Mouse (Mus musculus): ENCODE measurements around the gene Hsp90aa1.
"Not testable (repeated sequence)": the region's sequence is repeated elsewhere in the genome, so short reads cannot be mapped to it uniquely, and the experiment has no call there.

Hsp90aa1 gene

DNA sequence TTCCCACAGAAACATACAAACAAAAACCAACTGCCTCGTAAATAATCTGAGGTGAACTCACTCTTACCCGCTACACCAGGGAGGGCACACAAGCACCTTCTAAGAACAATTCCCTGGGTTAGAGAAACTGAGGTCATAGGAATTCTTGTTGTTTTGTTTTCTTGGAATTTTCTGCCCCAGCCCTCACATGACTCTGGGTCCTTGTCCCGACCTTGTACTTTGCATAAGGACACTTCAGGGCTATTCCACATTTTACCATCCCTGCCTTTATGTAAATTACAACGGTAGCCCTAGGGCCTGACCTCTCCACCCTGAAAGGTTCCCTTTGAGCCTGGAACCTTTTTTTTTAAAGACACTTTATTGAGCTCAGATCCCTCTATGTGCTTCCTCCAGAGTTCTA, at the start of gene Hsp90aa1:
Gene Hsp90aa1, minus strand, starts transcription at position 173 of the 400 bp plus-strand sequence.
- DNase-seq (ENCODE audit: low spot score in 2 of 2) = no peak

DNA sequence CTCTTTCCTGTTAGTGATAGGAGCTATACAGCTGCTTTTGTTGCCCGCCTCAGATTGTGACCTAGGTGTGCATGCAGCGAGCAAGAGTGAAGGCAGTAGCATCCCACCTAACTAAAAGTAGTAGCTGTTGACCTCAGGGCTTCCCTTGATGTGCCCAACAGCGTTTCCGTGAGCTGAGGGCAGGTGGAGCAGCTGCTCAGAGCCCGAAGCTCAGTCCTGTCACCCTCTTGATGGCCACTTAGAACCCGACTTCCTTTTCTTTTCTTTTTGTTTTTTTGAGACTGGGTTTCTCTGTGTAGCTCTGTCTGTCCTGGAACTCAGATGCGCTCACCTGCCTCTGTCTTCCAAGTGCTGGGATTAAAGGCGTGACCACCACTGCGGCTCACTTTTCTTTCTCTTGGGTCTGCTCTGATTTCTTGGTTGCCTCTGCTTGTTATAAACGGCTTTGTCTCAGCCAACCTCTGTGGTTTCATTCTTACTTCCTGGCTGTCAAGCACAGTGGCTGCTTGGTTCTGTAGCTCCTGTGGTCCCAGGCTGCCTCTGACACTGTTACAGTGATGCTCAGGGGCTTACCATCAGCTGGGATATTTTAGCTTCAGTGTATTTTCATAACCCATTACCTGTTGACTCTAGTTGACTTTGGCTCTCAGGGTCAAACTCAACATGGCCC, 48.4 kb upstream of the Hsp90aa1 start:
- DNase-seq (ENCODE audit: low spot score in 2 of 2) = no peak

DNA sequence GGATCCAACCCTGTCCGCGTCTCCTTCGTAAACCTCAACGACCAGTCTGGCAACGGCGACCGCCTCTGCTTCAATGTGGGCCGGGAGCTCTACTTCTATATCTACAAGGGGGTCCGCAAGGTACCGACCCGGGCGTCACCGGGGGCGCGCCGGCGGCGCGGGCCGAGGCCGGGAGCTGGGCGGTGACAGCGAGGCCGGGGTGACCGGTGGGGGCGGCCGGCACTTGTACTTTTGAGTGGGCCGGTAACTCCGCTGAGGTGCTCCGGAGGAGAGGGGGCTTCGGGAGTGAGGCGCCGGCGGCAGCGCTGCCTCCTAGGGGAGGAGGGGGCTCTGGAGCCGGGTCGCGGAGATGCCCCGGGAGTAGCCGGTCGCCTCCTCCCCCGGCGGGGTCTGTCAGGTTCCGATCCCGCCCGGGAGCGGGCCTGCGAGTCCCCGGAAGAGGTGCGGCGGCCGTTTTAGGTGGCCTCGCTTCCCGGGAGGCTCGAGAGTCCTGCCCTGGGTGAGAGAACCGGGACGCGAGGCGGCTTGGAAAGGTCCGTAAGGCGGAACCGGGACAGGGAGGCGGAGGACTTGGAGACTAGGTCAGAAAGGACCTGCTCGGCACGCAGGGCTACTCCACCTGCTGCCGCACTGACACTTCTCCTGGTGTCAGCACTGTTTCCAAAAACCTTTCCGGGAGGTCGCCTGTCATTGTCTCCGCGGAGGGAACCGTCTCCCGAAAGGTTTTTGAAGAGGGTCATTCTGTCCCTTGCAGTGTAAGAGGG, 35.8 kb upstream of the Hsp90aa1 start:
- DNase-seq (ENCODE audit: low spot score in 2 of 2) = peak in 1 of 2 experiments; percentile 16

DNA sequence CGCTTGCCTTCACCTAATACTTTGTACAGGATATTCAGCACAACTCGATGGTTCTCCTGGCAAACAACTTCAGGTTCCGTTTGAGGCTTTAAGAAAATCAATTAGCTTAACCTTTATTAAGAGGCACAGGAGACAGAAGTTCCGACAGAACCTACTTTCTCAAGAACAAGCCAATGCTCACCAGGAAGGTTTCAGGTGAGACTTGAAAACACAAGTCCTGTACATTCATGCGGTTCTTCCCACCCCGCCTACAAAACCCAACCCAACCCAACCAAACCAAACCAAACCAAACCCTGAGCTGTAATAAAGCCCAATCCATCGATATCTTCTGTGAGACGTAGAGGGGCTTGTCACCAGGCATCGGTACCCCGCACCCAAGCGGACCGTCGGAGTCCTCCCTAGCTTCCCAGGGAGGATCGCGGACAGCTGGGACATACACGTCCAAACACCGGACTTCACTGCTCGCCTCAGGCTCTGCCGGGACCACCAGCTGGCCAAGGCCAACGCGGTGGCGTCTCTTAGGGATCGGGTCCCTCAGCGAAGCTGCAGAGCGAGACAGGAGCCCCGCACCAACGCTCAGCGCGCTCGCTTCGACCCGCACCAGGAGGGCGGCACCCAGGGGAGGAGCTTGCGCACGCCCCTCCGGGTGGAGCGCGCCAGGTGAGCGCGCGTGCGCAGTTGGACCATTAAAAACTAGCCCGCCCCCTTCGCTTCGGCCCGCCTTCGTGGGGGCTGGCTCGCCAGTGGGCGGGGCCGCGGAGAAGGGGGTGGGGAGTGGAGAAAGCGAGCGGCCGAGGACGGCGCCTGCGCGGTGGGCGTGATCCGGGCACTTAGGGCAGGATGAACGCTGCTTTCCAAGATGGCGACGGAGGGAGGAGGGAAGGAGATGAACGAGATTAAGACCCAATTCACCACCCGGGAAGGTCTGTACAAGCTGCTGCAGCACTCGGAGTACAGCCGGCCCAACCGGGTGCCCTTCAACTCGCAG, 34.9 kb upstream of the Hsp90aa1 start, which contains the start of gene Wdr20:
Gene Wdr20, plus strand, starts transcription at position 775 of the 988 bp plus-strand sequence.
- DNase-seq (ENCODE audit: low spot score in 2 of 2) = peak; percentile 93 to 96

DNA sequence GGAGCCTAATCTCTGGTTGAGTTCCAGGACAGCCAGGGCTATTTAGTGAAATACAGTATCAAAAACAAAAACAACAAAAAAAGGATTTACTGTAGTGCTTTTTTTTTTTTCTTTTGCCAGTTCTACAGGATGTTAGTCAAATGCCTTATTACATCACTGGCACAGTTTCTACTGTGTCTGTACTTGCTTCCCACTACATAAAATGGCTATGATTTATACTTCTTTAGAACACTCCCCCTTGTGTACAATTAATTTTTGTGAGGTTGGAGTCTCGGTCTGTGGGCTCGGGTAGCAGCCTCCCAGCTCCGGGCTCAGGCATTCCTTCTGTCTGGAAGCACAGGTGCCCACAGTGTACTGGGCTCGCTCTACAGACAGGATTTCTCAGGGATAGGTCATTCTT, 34.1 kb upstream of the Hsp90aa1 start:
- DNase-seq (ENCODE audit: low spot score in 2 of 2) = no peak

DNA sequence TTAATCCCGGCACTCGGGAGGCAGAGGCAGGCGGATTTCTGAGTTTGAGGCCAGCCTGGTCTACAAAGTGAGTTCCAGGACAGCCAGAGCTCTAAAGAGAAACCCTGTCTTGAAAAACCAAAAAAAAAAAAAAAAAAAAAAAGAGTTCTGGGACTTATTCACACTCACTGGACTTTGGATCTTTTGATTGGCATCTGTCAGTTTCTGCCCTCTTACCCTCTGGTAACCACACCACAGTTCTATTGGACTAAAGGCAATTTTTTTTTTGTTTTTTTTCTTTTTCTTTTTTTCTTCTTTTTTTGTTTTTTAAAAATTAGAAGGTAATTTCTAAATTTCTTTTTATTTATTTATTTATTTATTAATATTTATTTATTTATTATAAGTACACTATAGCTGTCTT, 30.7 kb upstream of the Hsp90aa1 start:
- not testable (repeated sequence) for DNase-seq (ENCODE audit: low spot score in 2 of 2)

DNA sequence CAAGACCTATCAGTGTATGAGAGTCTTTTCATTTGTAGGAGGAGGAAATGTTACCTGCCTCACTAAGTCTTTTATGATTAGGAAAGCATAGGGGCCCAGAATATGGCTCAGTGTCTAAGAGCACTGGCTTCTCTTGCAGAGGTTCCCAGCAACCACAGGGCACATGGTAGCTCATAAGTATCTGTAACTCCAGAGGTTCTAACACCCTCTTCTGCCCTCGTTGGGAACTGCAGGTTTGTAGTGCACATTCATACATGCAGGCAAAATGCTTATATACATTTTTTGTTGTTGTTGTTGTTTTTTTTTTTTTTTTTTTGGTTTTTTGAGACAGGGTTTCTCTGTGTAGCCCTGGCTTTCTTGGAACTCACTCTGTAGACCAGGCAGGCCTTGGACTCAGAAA, 23.9 kb upstream of the Hsp90aa1 start:
- no peak for DNase-seq (ENCODE audit: low spot score in 2 of 2)

DNA sequence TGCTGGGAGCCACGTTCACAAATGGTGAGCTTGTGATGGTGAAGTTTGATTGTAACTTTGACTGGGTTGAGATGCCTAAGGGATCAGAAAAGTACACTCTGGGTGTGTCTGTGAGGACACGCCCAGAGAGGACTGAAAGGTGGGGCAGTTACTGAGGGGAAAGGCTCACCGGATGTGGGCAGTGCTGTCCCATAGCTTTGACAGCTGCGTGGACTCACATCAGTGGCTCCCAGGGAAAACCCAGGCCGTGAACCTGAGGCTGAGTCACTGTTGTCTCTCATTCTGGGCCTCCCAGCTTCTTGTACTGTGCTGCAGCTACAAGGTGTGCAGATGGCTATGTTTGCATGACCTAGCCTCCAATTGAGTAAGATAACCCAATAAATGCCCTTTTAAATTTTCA, 23.0 kb upstream of the Hsp90aa1 start:
- DNase-seq (ENCODE audit: low spot score in 2 of 2) = no peak

DNA sequence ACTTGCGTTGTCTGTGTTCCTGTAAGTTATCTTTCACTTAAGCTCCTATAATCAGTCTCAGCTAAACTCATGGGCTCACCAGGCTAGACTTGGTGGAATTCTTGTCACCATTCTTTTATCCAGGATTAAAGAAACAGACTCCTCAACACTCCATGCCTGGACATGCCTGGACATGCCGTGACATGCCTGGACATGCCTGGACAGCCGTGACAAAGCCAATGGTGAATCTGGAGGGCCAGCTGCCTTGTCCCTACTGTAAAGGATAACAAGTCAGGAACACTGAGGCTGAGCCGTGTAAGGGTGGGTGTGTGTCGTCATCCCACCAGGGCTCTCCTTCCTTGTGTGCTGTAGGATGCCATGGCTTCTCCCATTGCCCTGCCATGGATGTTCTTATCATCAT, 22.5 kb upstream of the Hsp90aa1 start:
- no peak for DNase-seq (ENCODE audit: low spot score in 2 of 2)

DNA sequence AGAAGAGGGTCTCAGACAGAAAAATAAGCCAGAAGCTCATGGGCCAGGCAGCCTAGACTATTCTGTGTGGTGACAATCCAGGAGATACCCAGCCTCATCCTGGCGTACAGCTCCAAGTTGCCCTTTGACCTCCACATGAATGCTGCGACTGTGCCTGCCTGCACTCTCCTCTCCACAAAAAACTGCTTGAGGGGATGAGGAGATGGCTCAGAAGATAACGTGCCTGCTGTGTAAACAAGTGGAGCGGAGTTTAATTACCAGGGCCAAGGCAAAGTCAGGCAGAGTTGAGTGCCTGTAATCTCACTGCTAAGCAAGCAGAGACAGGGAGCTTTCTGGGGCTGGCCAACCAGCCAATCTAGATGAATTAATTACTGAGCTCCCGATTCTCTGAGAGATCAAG, 13.5 kb upstream of the Hsp90aa1 start:
- DNase-seq (ENCODE audit: low spot score in 2 of 2) = no peak

DNA sequence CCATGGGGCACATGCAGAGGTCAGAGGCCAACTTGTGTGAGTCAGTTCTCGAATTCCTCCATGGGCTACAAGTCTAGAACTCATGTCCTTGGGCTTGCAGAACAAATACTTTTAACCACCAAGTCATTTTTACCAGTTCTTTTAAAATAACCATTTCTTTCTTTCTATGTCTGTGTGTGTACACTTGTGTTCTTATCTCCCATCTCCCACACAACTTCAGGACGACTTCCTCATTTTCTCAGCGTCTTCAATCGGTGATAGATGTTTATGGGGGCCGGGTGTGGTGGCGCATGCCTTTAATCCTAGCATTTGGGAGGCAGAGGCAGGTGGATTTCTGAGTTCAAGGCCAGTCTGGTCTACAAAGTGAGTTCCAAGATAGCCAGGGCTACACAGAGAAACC, 11.7 kb upstream of the Hsp90aa1 start:
- no peak for DNase-seq (ENCODE audit: low spot score in 2 of 2)

DNA sequence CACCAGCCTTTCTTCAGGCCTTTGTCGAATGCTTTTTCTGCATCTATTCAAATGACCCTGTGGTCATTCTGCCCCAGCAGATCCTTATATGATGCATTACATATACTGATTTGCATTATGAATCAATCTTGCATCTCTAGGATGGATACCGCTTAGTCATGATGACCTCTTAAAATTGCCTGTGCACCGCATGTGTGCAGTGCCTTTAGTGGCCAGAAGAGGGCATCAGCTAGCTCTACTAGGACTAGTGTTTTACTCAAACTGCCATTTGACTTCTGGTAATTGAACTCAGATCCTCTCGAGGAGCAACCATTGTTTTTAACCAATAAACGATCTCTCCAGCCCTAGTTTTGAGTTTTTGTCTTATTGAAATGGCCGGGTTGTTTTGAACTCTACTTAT, 11.3 kb upstream of the Hsp90aa1 start:
- no peak for DNase-seq (ENCODE audit: low spot score in 2 of 2)

DNA sequence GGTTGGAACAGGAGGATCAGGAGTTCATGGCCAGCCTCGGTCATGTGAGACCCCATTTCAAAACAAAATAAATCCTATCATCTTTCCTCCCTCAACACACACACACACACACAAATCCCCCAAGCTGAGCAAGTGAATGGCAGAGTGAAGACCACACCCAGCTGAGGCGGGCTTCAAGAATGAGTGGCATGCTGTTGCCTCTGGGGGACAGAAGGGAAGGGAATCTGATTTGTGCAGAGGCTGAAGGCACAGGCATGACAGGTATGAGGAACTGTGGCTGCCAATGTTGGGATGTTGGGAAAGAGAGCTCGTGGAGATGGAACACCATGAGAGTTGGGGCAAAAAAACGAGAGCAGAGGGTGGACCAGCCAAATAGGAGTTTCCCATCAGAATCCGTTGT, 8.7 kb upstream of the Hsp90aa1 start:
- no peak for DNase-seq (ENCODE audit: low spot score in 2 of 2)

DNA sequence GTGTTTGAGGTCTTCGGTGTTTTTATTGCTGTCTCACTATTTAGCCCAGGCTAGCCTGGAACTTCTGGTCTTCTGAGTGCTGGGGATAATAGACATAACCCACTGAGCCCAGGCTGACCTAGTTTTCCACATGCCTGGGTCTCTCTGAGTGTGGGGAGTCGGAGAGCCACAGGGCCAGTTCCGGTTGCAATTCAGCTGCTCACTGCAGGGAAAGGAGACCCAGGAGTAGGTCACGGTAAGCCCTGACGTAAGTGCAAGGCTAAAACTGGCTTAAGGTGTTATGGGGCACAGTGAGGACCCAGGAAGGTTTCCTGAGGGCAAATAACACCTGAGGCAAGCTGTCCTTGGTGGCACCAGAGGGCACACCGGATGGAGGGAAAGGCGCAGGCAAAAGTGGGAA, 4.9 kb upstream of the Hsp90aa1 start:
- no peak for DNase-seq (ENCODE audit: low spot score in 2 of 2)

DNA sequence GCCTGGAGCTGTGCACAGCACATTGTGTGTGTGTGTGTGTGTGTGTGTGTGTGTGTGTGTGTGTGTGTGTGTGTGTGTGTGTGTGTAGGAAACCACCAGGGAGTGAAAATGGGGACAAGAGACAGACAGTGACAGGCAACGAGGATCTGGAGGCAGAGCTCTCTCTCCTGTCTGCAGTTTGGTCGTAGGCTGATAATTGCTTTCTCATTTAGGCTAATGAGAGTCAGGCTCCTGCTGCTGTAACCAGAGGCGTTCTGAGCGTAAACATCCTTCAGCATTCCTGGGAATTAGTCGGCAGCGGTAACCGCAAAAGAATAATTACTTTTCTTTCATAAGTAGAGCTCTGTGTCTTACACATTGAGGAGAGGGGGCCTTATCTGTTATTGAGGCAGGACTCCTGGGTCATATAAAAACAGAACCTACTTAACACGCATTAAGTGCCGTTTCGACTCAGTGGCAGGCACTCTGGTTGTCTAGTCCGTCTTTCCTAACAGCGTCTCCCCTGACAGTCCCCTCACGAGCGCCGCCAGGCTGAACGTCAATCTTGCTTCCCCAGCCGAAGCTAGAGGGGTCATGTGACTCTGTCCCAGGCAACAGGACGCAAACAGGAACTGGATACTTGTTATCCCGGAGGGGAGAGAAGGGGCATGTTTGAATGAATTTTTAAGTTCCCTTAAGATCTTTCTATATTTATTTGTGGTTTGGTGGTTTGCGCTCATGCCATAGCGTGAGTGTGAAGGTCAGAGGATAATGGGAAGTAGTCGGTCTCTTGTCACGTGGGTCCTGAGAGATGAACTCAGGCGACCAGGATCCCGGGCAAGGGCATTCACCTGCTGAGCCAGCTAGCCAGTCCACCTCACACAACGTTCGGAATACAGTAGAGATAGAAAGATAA, 4.1 kb upstream of the Hsp90aa1 start:
- no peak for DNase-seq (ENCODE audit: low spot score in 2 of 2)

DNA sequence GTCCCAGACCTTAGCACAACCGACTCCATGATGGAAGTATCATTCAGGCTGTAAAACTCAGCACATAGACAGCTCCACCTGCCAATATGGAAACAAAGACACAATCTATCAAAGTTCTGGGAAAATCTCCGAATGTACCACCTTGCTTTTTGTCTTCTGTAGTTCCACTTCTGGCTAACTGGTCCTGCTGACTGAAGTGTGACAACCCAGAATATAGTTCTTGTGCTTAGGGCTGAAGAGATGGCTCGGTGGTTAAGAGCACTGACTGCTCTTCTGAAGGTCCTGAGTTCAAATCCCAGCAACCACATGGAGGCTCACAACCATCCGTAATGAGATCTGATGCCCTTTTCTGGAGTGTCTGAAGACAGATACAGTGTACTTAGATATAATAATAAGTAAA, 2.9 kb upstream of the Hsp90aa1 start:
- not testable (repeated sequence) for DNase-seq (ENCODE audit: low spot score in 2 of 2)

DNA sequence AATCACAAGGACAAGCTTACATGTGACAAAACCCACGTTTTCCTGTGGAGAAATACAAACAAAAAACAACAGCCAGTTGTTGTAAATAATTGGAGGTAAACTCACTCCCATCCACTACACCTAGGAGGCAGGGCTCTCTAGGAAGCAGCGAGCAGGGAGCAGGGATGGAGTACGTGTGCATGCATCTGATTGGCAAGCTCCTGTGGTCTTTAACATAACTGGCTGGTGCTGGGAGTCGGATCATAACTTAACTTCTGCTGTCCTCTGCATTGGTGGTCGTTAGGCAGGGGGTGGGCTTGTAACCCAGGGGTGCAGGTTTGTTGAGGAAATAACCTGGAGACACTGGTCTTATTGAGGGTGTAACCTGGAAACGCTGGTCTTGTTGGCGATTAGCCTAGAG, 1.2 kb upstream of the Hsp90aa1 start:
- DNase-seq (ENCODE audit: low spot score in 2 of 2) = no peak

DNA sequence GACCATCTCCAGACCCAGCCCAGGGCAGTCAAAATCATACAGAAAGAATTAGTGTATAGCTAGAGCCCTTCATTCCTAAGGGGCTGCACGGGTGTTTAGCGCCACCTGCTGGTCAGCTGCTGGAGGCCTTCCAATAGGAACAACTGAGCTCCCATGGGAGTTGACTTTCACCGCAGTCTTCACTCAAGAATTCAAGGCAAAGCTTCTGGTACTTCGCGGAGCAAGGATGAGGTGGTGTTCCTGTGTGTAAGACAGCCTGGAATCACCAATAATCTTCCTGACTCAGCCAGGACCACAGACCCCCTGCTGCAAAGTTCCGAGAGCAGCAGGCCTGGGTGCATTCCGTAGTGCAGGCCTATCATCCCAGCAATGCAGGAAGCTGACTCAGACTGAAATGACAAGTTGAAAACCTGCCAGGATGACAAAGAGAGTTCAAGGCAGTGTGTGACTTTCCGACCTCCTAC, 512 bp upstream of the Hsp90aa1 start:
- DNase-seq (ENCODE audit: low spot score in 2 of 2) = peak; percentile 46 to 73

DNA sequence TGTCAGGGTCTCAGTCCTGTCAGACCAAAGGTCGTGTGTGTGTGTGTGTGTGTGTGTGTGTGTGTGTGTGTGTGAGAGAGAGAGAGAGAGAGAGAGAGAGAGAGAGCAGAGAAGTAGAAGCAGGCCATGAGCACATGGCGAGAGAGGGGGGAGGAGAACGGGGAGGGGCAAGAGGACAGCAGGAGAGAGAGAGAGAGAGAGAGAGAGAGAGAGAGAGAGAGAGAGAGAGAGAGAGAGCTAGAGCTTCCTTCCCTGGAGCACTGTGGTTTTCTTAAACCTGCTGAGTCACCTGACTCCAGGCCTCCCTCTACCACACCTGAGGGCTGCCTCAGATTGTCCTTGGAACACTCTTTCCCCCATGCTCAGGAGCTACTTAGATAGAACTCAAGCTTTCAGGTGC, 1.2 kb downstream of the Hsp90aa1 start:
- DNase-seq (ENCODE audit: low spot score in 2 of 2) = not testable (repeated sequence)

DNA sequence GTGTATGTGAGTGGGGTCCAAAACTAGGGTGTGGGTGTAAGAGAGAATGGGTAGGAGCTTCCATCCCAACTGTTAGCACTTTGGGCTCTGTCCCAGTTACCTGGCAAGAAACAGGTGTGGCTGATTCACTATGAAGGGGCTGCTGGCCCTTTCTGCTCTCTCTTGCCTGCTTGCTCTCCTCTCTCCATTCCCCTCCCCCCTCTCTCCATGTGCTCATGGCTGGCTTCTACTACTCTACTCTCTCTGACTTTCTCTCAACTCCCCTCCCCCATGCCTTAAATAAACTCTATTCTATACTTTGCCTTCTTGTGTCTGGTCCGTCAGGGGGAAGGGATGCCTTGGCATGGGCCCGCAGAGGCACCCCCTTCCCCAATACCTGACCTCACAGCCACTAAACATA, 1.8 kb downstream of the Hsp90aa1 start:
- no peak for DNase-seq (ENCODE audit: low spot score in 2 of 2)

DNA sequence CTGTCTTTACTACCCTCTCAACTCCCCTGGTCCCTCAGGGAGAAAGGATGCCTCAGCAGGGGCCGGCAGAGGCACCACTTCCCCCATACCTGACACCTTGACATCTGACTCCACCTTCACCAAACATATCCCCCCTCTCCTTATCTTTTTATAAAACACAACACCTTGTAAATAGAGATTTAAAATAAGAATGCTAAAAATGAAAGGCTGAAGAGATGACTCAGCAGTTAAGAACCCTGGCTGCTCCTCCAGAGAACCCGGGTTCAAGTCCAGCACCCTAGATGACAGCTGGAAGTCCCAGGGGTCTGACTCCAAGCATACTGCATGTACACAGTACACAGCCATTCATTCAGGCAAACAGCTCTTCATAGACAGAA, 3.4 kb downstream of the Hsp90aa1 start:
- no peak for DNase-seq (ENCODE audit: low spot score in 2 of 2)

Measured in frontal cortex, postnatal 10 days (tissue).